Mouse (Mus musculus) heart, adult 2 months (tissue): ENCODE results near the gene 2210407C18Rik.

ENCODE experiments used
- CTCF ChIP-seq: fragments of 200-600 bp; IDR thresholded peaks from 2 replicates; pipeline ENCODE4 v1.8.1; 2022; ENCODE audit warnings: antibody characterized with exemption, mild to moderate bottlenecking, moderate library complexity
- POLR2A ChIP-seq: fragments of 200-500 bp; IDR thresholded peaks from 2 replicates; pipeline ENCODE4 v1.6.1; 2011; ENCODE audit warnings: mild to moderate bottlenecking, low read depth, low read length, control low read depth; ENCODE audit not compliant: insufficient read depth

DNA sequence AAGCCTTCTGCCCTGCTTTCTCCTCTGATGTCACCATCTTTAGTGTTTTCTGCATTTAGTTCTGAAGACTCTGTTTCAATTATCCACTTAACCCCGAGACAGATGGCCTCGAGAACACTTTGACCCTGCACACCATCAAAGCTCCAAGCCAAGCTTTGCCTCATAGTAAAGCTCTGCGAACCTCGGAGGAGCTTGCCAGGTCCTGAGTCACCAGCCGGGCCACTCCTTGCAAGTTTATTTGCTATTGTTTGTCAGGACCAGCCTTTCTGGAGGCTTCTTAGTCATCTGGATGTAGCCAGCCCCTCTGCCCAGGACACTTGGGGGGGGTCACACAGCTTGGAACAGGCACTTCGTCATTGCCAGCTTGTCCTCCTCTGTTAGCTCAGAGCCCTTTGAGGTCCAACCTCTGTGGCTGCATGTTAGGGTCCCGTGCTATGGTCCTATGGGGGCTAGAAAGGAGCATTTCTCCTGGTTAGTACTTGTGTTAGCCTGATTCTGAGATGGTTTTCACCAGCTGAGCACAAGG, 22.4 kb upstream of the 2210407C18Rik start:
- no peak for TF ChIP-seq POLR2A
- no peak for TF ChIP-seq CTCF
